Mouse (Mus musculus) olfactory bulb, adult 2 months (tissue): ENCODE measurements around the gene Gm49380. TPM values are rescaled to one million over a fixed set of nuclear protein-coding genes. Genes with fewer than 3 reads are reported as not detected.

Source experiments
- H3K27ac ChIP-seq: fragments of 200-500 bp; 2 replicates; pipeline ENCODE4 v1.5.1; 2012; ENCODE audit warnings: low read depth, low read length; ENCODE audit not compliant: insufficient read depth
- H3K4me1 ChIP-seq: fragments of 200-500 bp; 2 replicates; pipeline ENCODE4 v1.6.1; 2012; ENCODE audit warnings: low read length; ENCODE audit not compliant: control insufficient read depth, insufficient read depth
- H3K4me3 ChIP-seq: fragments of 200-500 bp; 2 replicates; pipeline ENCODE4 v1.5.1; 2012; ENCODE audit warnings: mild to moderate bottlenecking, low read depth, low read length, moderate library complexity; ENCODE audit not compliant: insufficient read depth
- CTCF ChIP-seq: fragments of 200-500 bp; IDR thresholded peaks from 2 replicates; pipeline ENCODE4 v1.5.1; 2012; ENCODE audit warnings: low read depth, mild to moderate bottlenecking, low read length, moderate library complexity; ENCODE audit not compliant: insufficient read depth
- POLR2A ChIP-seq: fragments of 200-500 bp; IDR thresholded peaks from 2 replicates; pipeline ENCODE4 v1.6.1; 2012; ENCODE audit warnings: mild to moderate bottlenecking, low read depth, low read length, moderate library complexity; ENCODE audit not compliant: insufficient read depth
- WGBS: fragments of 180-500 bp; shearing (Covaris S2); methylation state at CpG from one replicate; pipeline ENCODE4 v1.1.7; 2018; 5-methylcytosine and 5-hydroxymethylcytosine counted together
- polyA plus RNA-seq: library from polyadenylated mRNA; stranded (reverse); fragments of >200 nt; gene quantifications from 2 replicates; pipeline ENCODE4 v1.2.4, GENCODE M21; 2012; ENCODE audit warnings: low replicate concordance; ENCODE audit not compliant: missing spikeins, insufficient read depth, insufficient read length

Gene Gm49380
- polyA plus RNA-seq, 1 experiment: not detected

DNA sequence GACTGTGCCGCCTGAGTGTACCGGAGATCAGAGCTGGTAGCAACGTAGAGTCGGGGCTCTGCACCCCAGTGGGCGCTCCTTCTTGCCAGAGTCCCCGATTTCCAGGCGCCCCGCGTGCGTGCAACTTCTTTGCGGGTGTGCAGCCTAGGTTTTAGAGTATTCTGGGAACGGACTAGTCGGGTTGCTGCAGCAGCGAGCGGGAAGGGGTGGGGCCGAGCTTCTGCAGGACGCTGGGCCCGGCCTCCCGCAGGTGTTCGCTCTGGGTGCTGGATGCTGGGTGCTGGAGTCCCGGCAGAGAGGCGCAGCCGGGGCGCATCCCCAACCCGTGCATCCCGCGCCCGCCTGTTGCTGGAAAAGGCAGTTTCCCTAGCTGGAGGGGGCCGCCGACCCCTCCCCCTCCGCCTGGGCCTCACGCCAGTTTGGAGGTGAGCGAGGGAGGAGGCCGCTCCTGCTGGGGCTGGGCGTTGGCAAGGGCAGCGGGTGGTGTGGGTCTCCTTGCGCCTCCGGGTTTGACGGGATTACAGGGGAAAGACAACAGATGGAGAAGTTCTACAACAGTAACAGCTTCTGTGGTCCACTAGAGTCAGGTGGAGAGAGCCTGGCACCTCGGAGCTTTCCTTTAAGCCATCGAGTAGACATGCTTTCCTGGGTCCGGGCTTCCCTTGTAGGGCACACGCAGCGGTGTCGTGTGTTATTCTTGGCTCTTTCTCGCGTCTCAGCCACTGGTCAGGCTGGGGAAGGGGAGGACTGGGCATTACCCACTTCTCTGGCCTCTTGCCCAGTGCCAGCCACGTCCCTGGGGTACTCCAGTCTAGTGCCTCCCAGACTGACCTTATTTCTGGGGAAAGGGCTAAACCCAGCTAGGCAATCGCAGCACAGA, 21.8 kb upstream of the Gm49380 start:
- Histone ChIP-seq H3K4me3 (peak overlapping the region; percentile 35), H3K4me1 (peaks cover 33% of the 10 kb centered on the region), H3K27ac (no peak overlapping the region)
- TF ChIP-seq POLR2A: no peak
- TF ChIP-seq CTCF: no peak
- 6% methylated on average over 49 of the region's 49 CpGs for WGBS

DNA sequence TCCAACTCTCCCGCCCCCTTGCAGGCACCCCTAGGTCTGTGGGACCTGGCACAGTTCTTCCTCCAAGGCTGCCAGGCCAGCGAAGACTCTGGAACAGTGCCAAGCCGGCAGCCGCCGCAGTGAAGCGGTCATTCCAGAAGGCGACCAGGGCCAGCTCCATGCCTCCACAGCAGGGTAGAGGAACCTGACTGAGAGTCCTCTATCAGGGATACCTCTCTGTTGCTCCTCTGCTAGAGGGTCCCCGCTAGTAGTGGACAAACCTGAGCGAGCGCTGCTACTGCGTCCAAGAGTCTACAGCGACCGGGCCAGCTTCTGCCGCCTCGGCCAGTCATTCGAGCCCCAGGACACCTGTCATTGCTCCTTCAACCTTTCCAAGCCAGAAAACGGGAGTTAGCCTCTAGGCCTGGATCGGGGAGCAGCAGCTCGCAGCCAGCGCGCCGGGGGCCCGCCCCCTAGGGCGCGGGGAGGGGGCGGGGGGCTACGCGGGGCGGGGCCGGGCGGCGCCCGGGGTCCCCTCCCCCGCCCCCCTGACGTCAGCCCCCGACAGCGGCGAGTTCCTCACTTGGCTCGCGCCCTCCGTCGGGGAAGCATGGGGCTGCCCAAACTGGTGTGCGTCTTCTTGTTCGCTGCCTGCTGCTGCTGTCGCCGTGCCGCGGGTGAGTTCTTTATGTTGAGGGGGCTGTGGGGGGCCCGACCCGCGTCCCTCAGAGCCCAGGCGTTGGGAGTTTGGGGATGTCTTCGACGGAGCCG, 21.0 kb upstream of the Gm49380 start, which contains the start of gene Mcam:
Mcam (plus strand) TSS at position 369 of the 750 bp plus-strand sequence.
- 2% methylated on average over 55 of the region's 55 CpGs for WGBS
- H3K27ac ChIP-seq: no peak within 1 kb of the TSS
- H3K4me1 ChIP-seq: peaks cover 40% of the 10 kb centered on the region
- H3K4me3 ChIP-seq: peak within 1 kb of the TSS; percentile 35
- TF ChIP-seq POLR2A (no peak), CTCF (no peak)

DNA sequence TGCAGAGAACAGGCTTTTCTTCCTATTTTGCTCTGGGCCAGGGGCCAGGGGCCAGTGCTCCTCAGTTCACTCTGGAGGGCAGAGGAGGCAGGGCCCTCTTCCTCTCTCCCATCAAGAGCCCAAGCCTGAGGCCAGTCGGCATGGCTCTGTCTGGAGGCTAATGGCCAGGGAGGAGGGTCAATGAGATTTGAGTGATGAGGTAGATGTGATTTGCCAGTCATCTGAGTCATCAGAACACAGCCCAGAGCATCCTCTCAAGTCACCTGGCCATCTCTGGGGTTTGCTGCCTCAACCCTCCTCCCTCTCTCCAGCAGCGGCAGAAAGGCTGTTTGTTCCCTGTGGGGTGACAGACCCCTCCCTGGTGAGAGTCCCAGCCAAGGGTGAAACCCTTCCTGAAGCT, 20.0 kb upstream of the Gm49380 start:
- H3K4me1 ChIP-seq: peaks cover 40% of the 10 kb centered on the region
- WGBS: 35% methylated on average over 2 of the region's 2 CpGs
- TF ChIP-seq POLR2A: no peak
- no peak for TF ChIP-seq CTCF
- no peak overlapping the region for H3K4me3 ChIP-seq
- H3K27ac ChIP-seq: no peak overlapping the region

DNA sequence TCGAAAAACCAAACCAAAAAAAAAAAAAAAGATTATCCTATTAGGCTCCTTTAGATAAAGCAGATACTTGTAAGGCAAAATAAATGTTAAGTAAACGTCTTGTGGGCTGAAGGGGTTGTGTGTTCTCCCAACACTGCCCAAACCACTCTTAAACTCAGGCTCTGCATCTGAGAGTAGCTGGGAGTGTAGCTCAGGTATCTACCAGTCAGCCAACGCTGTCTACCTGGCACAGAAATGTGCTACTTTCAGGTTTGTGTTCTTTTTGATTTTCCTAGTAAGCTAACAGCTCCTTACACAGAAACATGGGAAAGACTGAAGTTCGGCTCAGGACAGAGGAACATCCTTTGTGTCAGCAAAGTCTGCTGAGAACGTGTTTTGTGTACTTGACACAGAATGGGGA, 18.9 kb upstream of the Gm49380 start:
- WGBS: 83% methylated on average over 5 of the region's 5 CpGs

DNA sequence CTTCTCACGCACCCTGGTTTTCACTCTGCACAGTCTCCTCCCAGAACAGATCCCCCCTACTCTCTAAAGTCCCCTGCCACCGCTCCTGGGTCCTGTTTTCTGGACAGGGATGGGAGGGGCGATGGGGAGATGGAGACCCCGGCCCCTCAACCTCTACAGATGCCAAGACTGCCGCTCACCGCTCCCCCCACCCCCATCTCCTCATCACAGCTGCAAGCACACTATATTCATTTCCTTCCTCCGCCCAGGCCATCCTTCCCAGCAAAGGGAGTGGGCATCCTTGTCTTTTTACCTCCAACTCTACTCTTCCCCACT, 17.9 kb upstream of the Gm49380 start:
- 58% methylated on average over 7 of the region's 7 CpGs for WGBS
- 0 out of 2 replicates have a peak overlapping the region, but pooled peaks have one; percentile 18 for H3K27ac ChIP-seq
- H3K4me3 ChIP-seq: no peak overlapping the region
- no peak for TF ChIP-seq POLR2A
- H3K4me1 ChIP-seq: peaks cover 40% of the 10 kb centered on the region

More for the DNA sequence above, 18.9 kb upstream of the Gm49380 start:
- TF ChIP-seq POLR2A (no peak), CTCF (no peak)
- peaks cover 40% of the 10 kb centered on the region for H3K4me1 ChIP-seq
- H3K4me3 ChIP-seq: no peak overlapping the region
- no peak overlapping the region for H3K27ac ChIP-seq

DNA sequence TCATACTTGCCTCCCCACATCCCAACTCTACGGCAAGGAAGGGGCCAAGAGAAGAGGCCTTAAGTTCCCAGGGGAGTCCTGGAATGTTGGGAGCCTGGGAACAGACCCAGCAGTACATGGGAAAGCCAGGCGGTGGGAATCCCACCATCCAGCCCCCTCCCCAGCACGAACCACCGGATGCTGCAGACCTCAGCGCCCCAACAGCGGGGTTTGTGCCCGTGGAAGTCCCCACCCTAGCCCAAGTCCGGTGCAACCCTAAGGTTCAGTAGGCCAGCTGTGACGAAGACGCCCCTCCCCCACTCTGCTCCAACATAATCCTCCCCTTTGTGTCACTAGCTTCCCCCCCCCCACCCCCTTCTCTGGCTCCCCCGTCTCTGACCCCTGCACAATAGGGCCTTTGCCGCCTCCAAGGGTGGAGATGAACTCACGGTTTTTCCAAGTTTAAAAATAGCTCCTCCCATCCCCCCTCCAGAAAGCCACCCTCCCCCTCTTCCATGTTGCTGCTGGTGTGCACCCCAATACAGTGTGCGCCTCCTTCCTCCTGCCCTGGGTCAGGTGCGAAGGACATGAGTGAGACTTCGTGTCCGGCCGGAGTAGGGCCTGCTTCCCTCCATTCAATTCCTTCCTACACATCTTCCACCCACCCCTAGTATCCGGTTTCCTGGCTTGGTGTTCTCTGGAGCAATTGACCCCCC, 17.4 kb upstream of the Gm49380 start:
- Histone ChIP-seq H3K4me3 (peak overlapping the region; percentile 4; the same call in 1 of the 2 replicates), H3K27ac (peak overlapping the region; percentile 18; the same call in 1 of the 2 replicates), H3K4me1 (peaks cover 40% of the 10 kb centered on the region)
- TF ChIP-seq CTCF (no peak), POLR2A (no peak)
- 47% methylated on average over 19 of the region's 19 CpGs for WGBS

DNA sequence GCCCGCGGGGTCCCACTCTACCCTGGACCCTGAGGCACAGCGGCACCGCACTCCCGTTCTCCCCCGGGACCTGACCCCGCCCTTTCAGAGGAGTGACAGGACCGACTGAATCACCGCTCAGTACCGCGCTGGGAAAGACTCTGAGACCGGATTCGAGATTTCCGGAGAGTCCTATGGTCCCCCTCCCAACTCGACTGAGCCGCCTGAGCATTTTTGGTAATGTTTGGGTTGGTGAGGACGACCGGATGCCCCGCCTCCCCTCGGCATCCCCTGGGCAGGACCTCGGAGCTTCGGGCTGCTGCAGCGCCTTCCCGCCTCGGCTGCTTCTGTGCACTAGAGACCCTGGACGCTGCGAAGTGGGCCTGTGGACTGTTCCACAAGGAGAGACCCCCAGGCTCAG, 16.7 kb upstream of the Gm49380 start:
- peak overlapping the region; percentile 35 for H3K4me3 ChIP-seq
- H3K4me1 ChIP-seq: peaks cover 36% of the 10 kb centered on the region
- 3% methylated on average over 27 of the region's 27 CpGs for WGBS
- H3K27ac ChIP-seq: peak overlapping the region; percentile 1; the same call in 1 of the 2 replicates
- no peak for TF ChIP-seq CTCF
- no peak for TF ChIP-seq POLR2A

DNA sequence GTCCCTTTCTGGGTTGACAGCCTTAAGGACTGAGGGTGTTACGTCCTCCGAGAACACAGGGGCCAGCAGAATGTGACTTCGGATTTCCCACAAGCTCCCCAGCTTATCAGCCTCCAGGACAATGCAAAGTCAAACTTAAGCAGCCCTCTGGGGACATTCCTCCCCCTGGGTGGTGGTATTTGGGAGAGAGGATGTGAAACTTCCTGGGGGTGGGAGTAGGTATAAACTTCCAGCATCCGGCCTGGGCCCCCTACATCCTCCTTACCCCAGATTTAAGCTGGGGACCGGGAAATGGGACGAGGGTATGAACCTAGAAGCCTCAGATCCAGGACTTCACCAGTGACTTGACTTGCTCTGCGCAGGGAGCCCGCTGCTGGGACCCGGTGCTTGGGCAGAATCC, 16.3 kb upstream of the Gm49380 start:
- TF ChIP-seq POLR2A: no peak
- TF ChIP-seq CTCF: no peak
- H3K4me1 ChIP-seq: peaks cover 32% of the 10 kb centered on the region
- peak overlapping the region; percentile 35 for H3K4me3 ChIP-seq
- 30% methylated on average over 9 of the region's 9 CpGs for WGBS
- H3K27ac ChIP-seq: no peak overlapping the region
